Mouse (Mus musculus) thymus, adult 2 months (tissue): ENCODE results near the gene Plekhg2.

Experiments
- CTCF ChIP-seq: fragments of 200-500 bp; IDR thresholded peaks from 2 replicates; pipeline ENCODE4 v1.5.1; 2012; ENCODE audit warnings: mild to moderate bottlenecking, control low read depth, low read length, moderate library complexity, borderline replicate concordance; ENCODE audit not compliant: control insufficient read depth, poor library complexity, insufficient read depth; ENCODE audit errors: extremely low read depth
- POLR2A ChIP-seq: fragments of 200-500 bp; IDR thresholded peaks from 2 replicates; pipeline ENCODE4 v1.6.1; 2012; ENCODE audit warnings: mild to moderate bottlenecking, low read length, control low read depth, moderate library complexity; ENCODE audit not compliant: control insufficient read depth, poor library complexity, insufficient read depth; ENCODE audit errors: extremely low read depth

- TF ChIP-seq POLR2A (no peak), CTCF (no peak)
Observed at GRCm38 (mm10) chr7:28353267-28353666, 19.1 kb downstream of the Plekhg2 start.
